Mouse (Mus musculus): ENCODE results near the gene Clec2i. TPM values are rescaled to one million over a fixed set of nuclear protein-coding genes. Genes with fewer than 3 reads are reported as not detected.
"Not testable (repeated sequence)": the region's sequence is repeated elsewhere in the genome, so short reads cannot be mapped to it uniquely, and the experiment has no call there.

The Clec2i gene
- total and polyA plus RNA-seq, 3 experiments: 38.5 to 104 (median 80.7) TPM

GRCm38 (mm10) chr6:128917322-128917721 lies 29.9 kb downstream of the Clec2i start:
- in situ Hi-C loops (cut with MboI; ENCODE audit: low pct_ligation_motif_present, low pct_unique_long_range_greater_than_20kb, low sequenced_read_pairs) (no loop called here), dilution Hi-C loops (cut with MboI; ENCODE audit: extremely low pct_ligation_motif_present, extremely low pct_unique_long_range_greater_than_20kb, low sequenced_read_pairs) (no loop called here)
- Histone ChIP-seq H3K36me3 (replicated peaks in 1 of 2; ENCODE audit: control insufficient read depth in 1 of 2, insufficient read depth in 1 of 2, low read length in 1 of 2) (no peaks in the 10 kb centered on the region), H3K27ac (ENCODE audit: insufficient read depth, low read depth) (no peak overlapping the region), H3K79me2 (replicated peaks; ENCODE audit: control insufficient read depth, extremely low read depth, insufficient read depth, poor library complexity, severe bottlenecking) (no peaks in the 10 kb centered on the region), H3K4me2 (ENCODE audit: insufficient read depth, low read depth, poor library complexity, severe bottlenecking) (no peak overlapping the region), H3K9me3 (replicated peaks; ENCODE audit: low read length) (peaks cover 2% of the 10 kb centered on the region), H3K4me3 (replicated peaks in 1 of 3; ENCODE audit: low read depth in 2 of 3, low read length in 2 of 3, poor library complexity in 1 of 3) (no peak overlapping the region), H3K27me3 (replicated peaks) (no peaks in the 10 kb centered on the region), H3K9ac (ENCODE audit: insufficient read depth, low read depth) (no peak overlapping the region), H3K4me1 (ENCODE audit: control insufficient read depth in 1 of 2, insufficient read depth in 2 of 2) (peaks cover 0 to 13% of the 10 kb centered on the region in 2 experiments; a peak in 2 of 4 replicates)
- no peak for DNase-seq (ENCODE audit: extremely low read depth)
- TF ChIP-seq MYC (IDR thresholded peaks at IDR 0.05; ENCODE audit: low read depth, low read length) (no peak), BHLHE40 (IDR thresholded peaks at IDR 0.05; ENCODE audit: low read depth, low read length) (no peak), MXI1 (IDR thresholded peaks at IDR 0.05; ENCODE audit: low read depth, low read length) (no peak), ZKSCAN1 (IDR thresholded peaks at IDR 0.05; ENCODE audit: borderline replicate concordance, low read depth, low read length) (no peak), KAT2A (IDR thresholded peaks at IDR 0.05; ENCODE audit: insufficient replicate concordance, low read length) (no peak), NRF1 (IDR thresholded peaks at IDR 0.05; ENCODE audit: low read depth, low read length) (no peak), PAX5 (IDR thresholded peaks at IDR 0.05; ENCODE audit: low read length) (no peak), E2F4 (IDR thresholded peaks at IDR 0.05; ENCODE audit: insufficient replicate concordance, low read depth, low read length) (no peak), CTCF (conservative IDR thresholded peaks at IDR 0.05 in 1 of 2, IDR thresholded peaks at IDR 0.05 in 1 of 2; ENCODE audit: low read depth in 2 of 2, low read length in 2 of 2) (no peak), CHD2 (IDR thresholded peaks at IDR 0.05; ENCODE audit: low read length) (no peak), ZNF384 (IDR thresholded peaks at IDR 0.05; ENCODE audit: low read depth, low read length) (no peak), IRF4 (IDR thresholded peaks at IDR 0.05; ENCODE audit: low read depth, low read length) (no peak), CHD1 (IDR thresholded peaks at IDR 0.05; ENCODE audit: low read depth, low read length) (no peak), NELFE (IDR thresholded peaks at IDR 0.05; ENCODE audit: low read depth, low read length) (no peak), RCOR1 (conservative IDR thresholded peaks at IDR 0.05; ENCODE audit: low read depth, low read length) (no peak), ETS1 (conservative IDR thresholded peaks at IDR 0.05; ENCODE audit: low read depth, low read length) (no peak), JUND (conservative IDR thresholded peaks at IDR 0.05; ENCODE audit: low read depth, low read length) (no peak), EP300 (IDR thresholded peaks at IDR 0.05; ENCODE audit: low read length) (no peak), MAX (IDR thresholded peaks at IDR 0.05; ENCODE audit: low read length) (no peak), POLR2A (IDR thresholded peaks at IDR 0.05; ENCODE audit: low read depth, low read length) (no peak)

GRCm38 (mm10) chr6:128933050-128933449 lies 45.7 kb downstream of the Clec2i start:
- no peak for TF ChIP-seq IRF4 (IDR thresholded peaks at IDR 0.05; ENCODE audit: low read depth, low read length)
- TF ChIP-seq ETS1 (conservative IDR thresholded peaks at IDR 0.05; ENCODE audit: low read depth, low read length): no peak
- TF ChIP-seq POLR2AphosphoS2 (IDR thresholded peaks at IDR 0.05; ENCODE audit: low read depth, low read length): no peak
- TF ChIP-seq MEF2A (IDR thresholded peaks at IDR 0.05; ENCODE audit: borderline replicate concordance, low read depth, low read length): no peak
- TF ChIP-seq USF1 (IDR thresholded peaks at IDR 0.05; ENCODE audit: low read depth, low read length): no peak
- no peak for TF ChIP-seq CHD2 (IDR thresholded peaks at IDR 0.05; ENCODE audit: low read length)
- TF ChIP-seq HCFC1 (IDR thresholded peaks at IDR 0.05; ENCODE audit: low read depth, low read length): no peak
- no peak for TF ChIP-seq NRF1 (IDR thresholded peaks at IDR 0.05; ENCODE audit: low read depth, low read length)
- no peak for TF ChIP-seq JUND (conservative IDR thresholded peaks at IDR 0.05; ENCODE audit: low read depth, low read length)
- no peak for TF ChIP-seq ZMIZ1 (IDR thresholded peaks at IDR 0.05; ENCODE audit: low read depth, low read length)
- H3K4me1 ChIP-seq (ENCODE audit: control insufficient read depth in 1 of 2, insufficient read depth in 2 of 2): no peaks in the 10 kb centered on the region
- peaks cover 9% of the 10 kb centered on the region for H3K9me3 ChIP-seq (replicated peaks; ENCODE audit: low read length)
- H3K4me2 ChIP-seq (ENCODE audit: insufficient read depth, low read depth, poor library complexity, severe bottlenecking): no peak overlapping the region
- dilution Hi-C loops (cut with MboI; ENCODE audit: extremely low pct_ligation_motif_present, extremely low pct_unique_long_range_greater_than_20kb, low sequenced_read_pairs) (no loop called here), in situ Hi-C loops (cut with MboI; ENCODE audit: low pct_ligation_motif_present, low pct_unique_long_range_greater_than_20kb, low sequenced_read_pairs) (no loop called here)
- no peaks in the 10 kb centered on the region for H3K27me3 ChIP-seq (replicated peaks)
- H3K4me3 ChIP-seq (replicated peaks in 1 of 3; ENCODE audit: low read depth in 2 of 3, low read length in 2 of 3, poor library complexity in 1 of 3): no peak overlapping the region
- H3K79me2 ChIP-seq (replicated peaks; ENCODE audit: control insufficient read depth, extremely low read depth, insufficient read depth, poor library complexity, severe bottlenecking): no peaks in the 10 kb centered on the region
- no peaks in the 10 kb centered on the region for H3K36me3 ChIP-seq (replicated peaks in 1 of 2; ENCODE audit: control insufficient read depth in 1 of 2, insufficient read depth in 1 of 2, low read length in 1 of 2)
- no peak overlapping the region for H3K9ac ChIP-seq (ENCODE audit: insufficient read depth, low read depth)
- no peak for DNase-seq (ENCODE audit: extremely low read depth)
- no peak overlapping the region for H3K27ac ChIP-seq (ENCODE audit: insufficient read depth, low read depth)

GRCm38 (mm10) chr6:128934081-128934480 lies 46.7 kb downstream of the Clec2i start, which contains the start of gene Clec2g:
Gene Clec2g (plus strand): TSS chr6:128934381.
- dilution Hi-C loops (cut with MboI; ENCODE audit: extremely low pct_ligation_motif_present, extremely low pct_unique_long_range_greater_than_20kb, low sequenced_read_pairs); H3K4me1 ChIP-seq (ENCODE audit: control insufficient read depth in 1 of 2, insufficient read depth in 2 of 2); H3K9me3 ChIP-seq (replicated peaks; ENCODE audit: low read length); H3K4me2 ChIP-seq (ENCODE audit: insufficient read depth, low read depth, poor library complexity, severe bottlenecking); H3K4me3 ChIP-seq (replicated peaks in 1 of 3; ENCODE audit: low read depth in 2 of 3, low read length in 2 of 3, poor library complexity in 1 of 3); H3K79me2 ChIP-seq (replicated peaks; ENCODE audit: control insufficient read depth, extremely low read depth, insufficient read depth, poor library complexity, severe bottlenecking); H3K27ac ChIP-seq (ENCODE audit: insufficient read depth, low read depth); H3K9ac ChIP-seq (ENCODE audit: insufficient read depth, low read depth); DNase-seq (ENCODE audit: extremely low read depth); in situ Hi-C loops (cut with MboI; ENCODE audit: low pct_ligation_motif_present, low pct_unique_long_range_greater_than_20kb, low sequenced_read_pairs); H3K27me3 ChIP-seq (replicated peaks); H3K36me3 ChIP-seq (replicated peaks in 1 of 2; ENCODE audit: control insufficient read depth in 1 of 2, insufficient read depth in 1 of 2, low read length in 1 of 2): not testable (repeated sequence)

All from CH12.LX (cell line).